Mouse (Mus musculus): ENCODE data around the gene Relch. TPM values are rescaled to one million over a fixed set of nuclear protein-coding genes. Genes with fewer than 3 reads are reported as not detected.

Gene Relch
- total and polyA plus RNA-seq, 3 experiments, result 29.2 to 41.9 (median 39.0) TPM

GRCm38 (mm10) chr1:105795705-105796104, 132.0 kb downstream of the Relch start:
- no peak for DNase-seq (ENCODE audit: low read depth, low spot score)
- no peak overlapping the region for H3K27ac ChIP-seq (ENCODE audit: control insufficient read depth, low read depth, low read length)

GRCm38 (mm10) chr1:105800570-105800969, 136.9 kb downstream of the Relch start:
- no peaks in the 10 kb centered on the region for H3K9me3 ChIP-seq (replicated peaks; ENCODE audit: insufficient read depth, low read length)
- H3K4me1 ChIP-seq (ENCODE audit: control insufficient read depth in 1 of 2, insufficient read depth in 2 of 2, low read length in 2 of 2), result peaks cover 0 to 8% of the 10 kb centered on the region in 2 experiments; a peak in 3 of 4 replicates
- H3K79me2 ChIP-seq (ENCODE audit: control insufficient read depth, insufficient read depth, low read length, poor library complexity), result no peaks in the 10 kb centered on the region
- TF ChIP-seq ZMIZ1 (IDR thresholded peaks at IDR 0.05; ENCODE audit: low read depth, low read length) (no peak), TCF12 (IDR thresholded peaks at IDR 0.05; ENCODE audit: low read depth, low read length) (peak; percentile 51; the same call in 1 of the 2 replicates), CHD1 (IDR thresholded peaks at IDR 0.05; ENCODE audit: low read depth, low read length) (no peak), RAD21 (IDR thresholded peaks at IDR 0.05; ENCODE audit: low read depth, low read length) (no peak), CHD2 (IDR thresholded peaks at IDR 0.05; ENCODE audit: low read length) (no peak), SIN3A (IDR thresholded peaks at IDR 0.05; ENCODE audit: low read length) (no peak), EP300 (IDR thresholded peaks at IDR 0.05; ENCODE audit: low read depth in 1 of 2, low read length in 2 of 2) (peak in 1 of 2 experiments; percentile 29; a peak in 1 of 4 replicates), GATA1 (IDR thresholded peaks at IDR 0.05; ENCODE audit: low read depth, low read length) (peak; percentile 20; the same call in 1 of the 2 replicates)
- no peaks in the 10 kb centered on the region; a peak in 1 of 4 replicates for H3K36me3 ChIP-seq (ENCODE audit: control insufficient read depth in 1 of 2, insufficient read depth in 2 of 2, low read length in 2 of 2)
- no peak overlapping the region for H3K27ac ChIP-seq (ENCODE audit: control insufficient read depth, low read depth, low read length)
- no peak overlapping the region for H3K9ac ChIP-seq (ENCODE audit: control insufficient read depth, low read depth, low read length, poor library complexity, severe bottlenecking)
- H3K4me3 ChIP-seq (ENCODE audit: control insufficient read depth in 1 of 2, insufficient read depth in 1 of 2, low read depth in 2 of 2, low read length in 2 of 2), result no peak overlapping the region
- peaks cover 0 to 1% of the 10 kb centered on the region in 2 experiments; a peak in 1 of 4 replicates for H3K27me3 ChIP-seq (ENCODE audit: control insufficient read depth in 1 of 2, insufficient read depth in 2 of 2, low read length in 2 of 2)
- no peak for DNase-seq (ENCODE audit: low read depth, low spot score)

More at GRCm38 (mm10) chr1:105795705-105796104, 132.0 kb downstream of the Relch start:
- Histone ChIP-seq H3K4me3 (ENCODE audit: control insufficient read depth in 1 of 2, insufficient read depth in 1 of 2, low read depth in 2 of 2, low read length in 2 of 2) (no peak overlapping the region), H3K4me1 (ENCODE audit: control insufficient read depth in 1 of 2, insufficient read depth in 2 of 2, low read length in 2 of 2) (no peaks in the 10 kb centered on the region), H3K9ac (ENCODE audit: control insufficient read depth, low read depth, low read length, poor library complexity, severe bottlenecking) (no peak overlapping the region), H3K36me3 (ENCODE audit: control insufficient read depth in 1 of 2, insufficient read depth in 2 of 2, low read length in 2 of 2) (no peaks in the 10 kb centered on the region), H3K79me2 (ENCODE audit: control insufficient read depth, insufficient read depth, low read length, poor library complexity) (no peaks in the 10 kb centered on the region), H3K27me3 (ENCODE audit: control insufficient read depth in 1 of 2, insufficient read depth in 2 of 2, low read length in 2 of 2) (peaks cover 0 to 1% of the 10 kb centered on the region in 2 experiments; a peak in 1 of 4 replicates), H3K9me3 (replicated peaks; ENCODE audit: insufficient read depth, low read length) (no peaks in the 10 kb centered on the region)
- TF ChIP-seq MAX (IDR thresholded peaks at IDR 0.05; ENCODE audit: low read length) (no peak), RCOR1 (IDR thresholded peaks at IDR 0.05; ENCODE audit: low read depth, low read length) (no peak), SIN3A (IDR thresholded peaks at IDR 0.05; ENCODE audit: low read length) (no peak), ZKSCAN1 (IDR thresholded peaks at IDR 0.05; ENCODE audit: low read depth, low read length) (no peak), HCFC1 (IDR thresholded peaks at IDR 0.05; ENCODE audit: low read depth, low read length) (no peak)

- Histone ChIP-seq H3K9me3 (replicated peaks; ENCODE audit: insufficient read depth, low read length) (no peaks in the 10 kb centered on the region), H3K9ac (ENCODE audit: control insufficient read depth, low read depth, low read length, poor library complexity, severe bottlenecking) (no peak overlapping the region), H3K4me1 (ENCODE audit: control insufficient read depth in 1 of 2, insufficient read depth in 2 of 2, low read length in 2 of 2) (peaks cover 0 to 10% of the 10 kb centered on the region in 2 experiments; a peak in 3 of 4 replicates), H3K27me3 (ENCODE audit: control insufficient read depth in 1 of 2, insufficient read depth in 2 of 2, low read length in 2 of 2) (peaks cover 0 to 1% of the 10 kb centered on the region in 2 experiments; a peak in 1 of 4 replicates), H3K36me3 (ENCODE audit: control insufficient read depth in 1 of 2, insufficient read depth in 2 of 2, low read length in 2 of 2) (no peaks in the 10 kb centered on the region; a peak in 1 of 4 replicates), H3K27ac (ENCODE audit: control insufficient read depth, low read depth, low read length) (no peak overlapping the region), H3K79me2 (ENCODE audit: control insufficient read depth, insufficient read depth, low read length, poor library complexity) (no peaks in the 10 kb centered on the region), H3K4me3 (ENCODE audit: control insufficient read depth in 1 of 2, insufficient read depth in 1 of 2, low read depth in 2 of 2, low read length in 2 of 2) (no peak overlapping the region)
- no peak for DNase-seq (ENCODE audit: low read depth, low spot score)
- TF ChIP-seq ZMIZ1 (IDR thresholded peaks at IDR 0.05; ENCODE audit: low read depth, low read length), result no peak
These were observed 137.6 kb downstream of the Relch start for GRCm38 (mm10) chr1:105801252-105801651.
